Mouse (Mus musculus): ENCODE measurements around the gene Ddx4.
A peak's percentile ranks its signal among the peaks of the same experiment; 100 is the strongest.
"Not testable (repeated sequence)": the region's sequence is repeated elsewhere in the genome, so short reads cannot be mapped to it uniquely, and the experiment has no call there.

The Ddx4 gene

GRCm38 (mm10) chr13:112635174-112635837 lies 17.0 kb downstream of the Ddx4 start:
- no peak for DNase-seq (ENCODE audit: low spot score)

- DNase-seq (ENCODE audit: low spot score), result no peak
Observed at GRCm38 (mm10) chr13:112625566-112625965, 26.7 kb downstream of the Ddx4 start.

GRCm38 (mm10) chr13:112624622-112625021 lies 27.7 kb downstream of the Ddx4 start:
- no peak for DNase-seq (ENCODE audit: low spot score)

DNA sequence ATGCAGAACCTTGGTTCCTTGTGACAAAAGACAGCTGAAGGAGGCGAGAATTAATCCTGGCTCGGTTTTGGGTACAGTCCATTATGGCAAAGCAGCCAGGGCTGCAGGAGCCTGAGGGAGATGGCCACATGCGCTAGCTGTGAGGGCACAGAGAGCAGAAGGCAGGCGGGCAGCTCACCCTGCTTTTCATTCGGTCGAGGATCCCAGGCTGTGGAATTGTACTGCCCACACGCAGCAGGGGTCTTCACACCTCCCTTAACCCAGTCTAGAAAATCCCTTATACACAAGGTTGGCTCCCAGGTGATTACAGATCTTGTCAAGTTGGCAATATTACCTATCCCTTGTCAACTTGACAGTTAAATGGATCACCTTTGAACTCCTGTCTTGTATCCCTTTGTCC lies 28.6 kb downstream of the Ddx4 start:
- DNase-seq (ENCODE audit: low spot score), result no peak

GRCm38 (mm10) chr13:112621592-112621991 lies 30.7 kb downstream of the Ddx4 start:
- no peak for DNase-seq (ENCODE audit: low spot score)

GRCm38 (mm10) chr13:112608606-112609005 lies 43.7 kb downstream of the Ddx4 start:
- no peak for DNase-seq (ENCODE audit: low spot score)

- no peak for DNase-seq (ENCODE audit: low spot score)
Observed at GRCm38 (mm10) chr13:112604411-112604810, 47.9 kb downstream of the Ddx4 start.

DNA sequence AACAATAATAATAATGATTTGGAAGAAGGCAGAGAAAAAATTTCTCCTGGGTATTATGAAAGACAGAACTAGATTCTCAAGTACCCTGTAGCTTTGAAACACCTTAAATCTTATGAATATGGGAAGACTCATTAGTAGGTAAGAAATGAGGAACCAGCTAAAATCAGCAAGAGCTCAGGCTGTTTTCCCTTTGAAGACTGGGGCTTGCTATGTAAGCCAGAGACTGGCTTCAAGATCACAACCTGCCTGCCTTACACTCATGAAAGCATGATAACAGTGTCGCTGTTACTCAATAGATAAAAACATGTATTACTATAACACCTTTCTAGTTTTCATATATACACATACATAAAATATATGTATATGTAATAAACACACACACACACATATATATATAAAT lies 48.4 kb downstream of the Ddx4 start:
- DNase-seq (ENCODE audit: low spot score), result no peak

DNA sequence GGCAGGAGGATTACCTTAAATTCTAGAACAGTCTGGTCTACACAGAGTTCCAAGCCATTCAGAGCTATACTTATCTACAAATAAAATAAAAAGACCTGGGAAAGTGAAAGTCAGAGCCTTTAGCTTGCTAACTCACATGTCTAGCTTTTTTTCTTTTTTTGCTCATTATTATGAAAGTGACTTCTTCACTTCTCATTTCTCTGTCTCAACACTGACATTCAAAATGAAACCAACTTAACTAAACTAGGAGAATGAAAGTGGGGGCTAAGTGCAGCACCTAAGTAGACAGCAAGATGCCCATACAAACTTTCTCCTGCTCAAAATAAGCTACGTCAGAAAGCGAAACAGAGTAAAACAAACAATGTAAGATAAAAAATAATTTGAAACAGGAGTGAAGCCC lies 49.7 kb downstream of the Ddx4 start:
- DNase-seq (ENCODE audit: low spot score), result no peak

- not testable (repeated sequence) for DNase-seq (ENCODE audit: low spot score)
Observed at GRCm38 (mm10) chr13:112594260-112594659, 58.0 kb downstream of the Ddx4 start, which contains the start of gene Il31ra. Il31ra (minus strand) TSS chr13:112594360.

DNA sequence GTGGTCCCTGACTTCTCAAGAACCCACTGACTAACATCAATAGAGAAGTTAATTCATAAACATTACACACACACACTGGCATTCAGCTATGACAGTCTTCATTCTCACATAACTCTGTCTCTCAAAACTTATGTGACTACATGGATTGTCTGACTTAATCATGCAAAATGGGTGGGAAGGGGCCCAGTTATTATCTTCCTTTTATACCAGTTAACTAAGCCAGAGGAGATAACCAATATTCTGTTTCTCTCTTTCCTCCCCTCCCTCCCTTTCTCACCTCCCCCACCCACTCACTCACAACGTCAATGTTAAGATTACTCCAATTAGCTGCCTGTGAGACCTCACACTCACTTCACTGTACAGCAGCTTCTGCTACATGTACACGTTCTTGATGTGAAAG lies 62.0 kb downstream of the Ddx4 start:
- no peak for DNase-seq (ENCODE audit: low spot score)

DNA sequence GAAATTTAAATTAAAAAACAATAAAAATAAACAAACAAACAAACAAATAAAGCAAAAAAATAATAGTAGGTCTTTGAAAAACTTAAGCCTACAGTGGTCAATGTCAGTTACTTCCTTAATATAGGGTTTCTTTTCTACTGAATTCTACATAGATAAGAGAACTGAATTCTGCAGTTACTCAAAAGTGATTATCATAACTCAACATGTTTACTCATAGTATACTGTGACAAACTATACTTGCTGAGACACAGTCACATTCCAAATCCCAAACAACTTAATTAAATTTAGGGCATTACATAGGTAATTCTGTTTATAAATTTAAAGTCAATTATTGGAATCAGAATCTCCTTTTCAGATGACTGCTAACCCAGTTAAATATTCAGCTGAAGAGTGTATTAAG lies 62.6 kb downstream of the Ddx4 start:
- DNase-seq (ENCODE audit: low spot score), result no peak

GRCm38 (mm10) chr13:112584556-112585237 lies 67.6 kb downstream of the Ddx4 start:
- no peak for DNase-seq (ENCODE audit: low spot score)

GRCm38 (mm10) chr13:112582291-112582690 lies 70.0 kb downstream of the Ddx4 start:
- DNase-seq (ENCODE audit: low spot score), result no peak

- no peak for DNase-seq (ENCODE audit: low spot score)
Observed at GRCm38 (mm10) chr13:112581796-112582195, 70.5 kb downstream of the Ddx4 start.

DNA sequence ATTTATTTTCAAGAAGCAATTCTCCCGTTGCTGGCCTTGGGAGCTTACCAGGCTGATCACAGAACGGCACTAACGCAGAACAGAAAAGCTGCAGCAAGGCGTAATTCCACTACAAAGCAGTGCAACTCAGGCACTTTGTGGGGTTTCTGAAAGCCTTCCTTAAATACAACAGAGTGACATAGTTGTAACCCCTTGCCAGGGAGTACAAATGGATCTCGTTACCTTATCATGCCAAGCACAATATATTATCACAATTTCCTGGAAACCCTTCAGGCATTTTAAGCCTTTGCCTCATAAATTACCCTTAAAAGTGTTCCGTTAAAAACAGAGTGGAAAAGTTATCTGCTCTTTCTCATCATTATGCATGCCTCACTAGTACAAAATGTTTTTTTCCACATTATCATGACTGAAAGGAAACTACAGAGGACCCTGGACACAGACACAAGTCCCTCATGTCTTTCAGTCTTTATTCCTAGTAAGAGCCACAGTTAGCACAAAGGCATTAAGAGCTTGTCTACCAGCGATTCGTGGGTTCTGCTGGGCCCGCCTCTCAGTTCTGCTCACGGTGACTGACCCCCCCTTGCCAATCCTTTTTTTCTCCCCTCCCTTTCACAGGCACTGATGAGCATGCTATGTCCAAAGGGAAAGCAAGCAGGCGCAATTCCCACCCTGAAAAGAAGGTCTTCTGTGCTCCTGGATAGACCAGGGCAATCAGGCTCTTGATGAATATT lies 71.5 kb downstream of the Ddx4 start:
- DNase-seq (ENCODE audit: low spot score), result no peak

GRCm38 (mm10) chr13:112578041-112578440 lies 74.2 kb downstream of the Ddx4 start:
- peak; percentile 100 for DNase-seq (ENCODE audit: low spot score)

DNA sequence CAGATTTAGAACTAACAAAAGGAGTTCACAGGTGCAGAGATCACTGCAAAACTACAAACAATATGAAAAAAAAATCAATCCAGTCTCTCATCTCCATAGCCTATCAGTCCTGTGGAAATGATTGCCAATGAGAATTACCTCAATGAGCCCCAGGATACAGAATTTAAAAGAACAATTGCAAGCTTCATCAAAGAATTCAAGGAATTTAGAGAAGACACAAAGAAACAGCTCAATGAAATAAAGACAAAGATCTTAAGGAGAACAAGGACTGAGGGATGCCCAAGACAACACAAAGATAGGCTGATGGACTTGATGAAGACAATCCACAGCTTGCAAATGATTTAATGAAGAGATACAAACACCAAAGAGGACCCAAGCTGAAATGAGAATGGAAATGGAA lies 78.5 kb downstream of the Ddx4 start:
- no peak for DNase-seq (ENCODE audit: low spot score)

DNA sequence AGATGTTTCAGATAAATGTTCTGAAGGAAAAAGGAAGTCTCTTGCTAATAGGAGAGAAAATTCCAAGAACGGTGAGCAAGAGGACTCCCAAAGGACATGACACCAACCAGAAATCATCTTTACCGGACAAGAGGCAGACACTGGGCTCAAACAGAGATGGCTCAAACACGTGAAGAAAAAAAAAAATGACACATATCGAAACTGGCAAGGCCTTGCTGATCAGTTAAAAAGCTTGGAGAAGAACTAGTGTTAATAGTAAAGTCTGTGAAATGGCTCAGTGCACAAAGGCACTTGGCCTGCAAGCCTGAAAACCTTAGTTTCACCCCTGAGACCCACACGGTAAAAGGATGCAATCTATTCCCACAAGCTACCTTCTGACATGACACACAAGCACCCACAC lies 81.5 kb downstream of the Ddx4 start:
- no peak for DNase-seq (ENCODE audit: low spot score)

- DNase-seq (ENCODE audit: low spot score), result no peak
Observed at GRCm38 (mm10) chr13:112569606-112570005, 82.7 kb downstream of the Ddx4 start.

GRCm38 (mm10) chr13:112560554-112561138 lies 91.6 kb downstream of the Ddx4 start:
- DNase-seq (ENCODE audit: low spot score), result no peak

DNA sequence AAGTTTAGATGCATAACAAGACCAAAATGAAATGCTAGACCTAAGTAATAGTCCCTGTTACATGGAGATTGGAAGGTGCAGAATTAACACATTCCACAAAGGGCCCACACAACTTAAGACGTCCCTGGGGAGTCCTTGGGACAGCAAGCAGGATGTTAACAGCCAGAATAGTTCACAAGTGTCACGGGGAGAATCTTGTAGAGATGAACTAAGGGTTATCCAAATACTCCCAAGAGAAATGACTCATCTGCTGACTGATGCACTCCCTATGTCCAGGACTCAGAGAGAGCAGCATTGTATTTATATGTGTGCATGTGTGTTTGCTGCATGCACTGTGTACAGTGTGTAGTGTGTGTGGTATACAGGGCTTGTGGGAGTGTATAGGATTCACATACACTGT lies 95.8 kb downstream of the Ddx4 start:
- DNase-seq (ENCODE audit: low spot score), result no peak

DNA sequence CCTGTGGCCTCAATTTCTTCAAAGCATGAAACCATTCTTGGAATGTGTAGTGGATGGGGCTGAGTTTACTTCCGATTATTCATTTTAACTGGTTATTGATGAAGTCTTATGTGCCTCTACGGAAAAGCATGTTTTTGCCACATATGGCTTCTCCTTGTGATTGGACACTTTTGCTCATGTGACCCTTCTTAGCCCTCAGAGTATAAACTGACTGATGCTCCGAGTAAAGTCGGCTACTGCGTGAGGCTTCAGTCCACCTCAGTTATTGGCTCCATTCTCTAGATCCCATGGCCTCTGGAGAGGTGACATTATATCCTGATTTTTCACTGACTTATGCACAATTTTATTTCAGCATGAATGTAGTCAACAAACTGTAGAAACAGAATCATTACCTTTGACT lies 99.0 kb downstream of the Ddx4 start:
- no peak for DNase-seq (ENCODE audit: low spot score)
